In genomic region chr13:51374026-51374807, GRCm38 (mm10) we compare ENCODE assay signal across 8 mouse cellular contexts. TPM values are rescaled to one million over a fixed set of nuclear protein-coding genes. Genes with fewer than 3 reads are reported as not detected.
DNase-seq lines count a peak whose midpoint lies in the region; ATAC-seq and TF ChIP-seq lines count a peak whose summit lies in the region.

No protein-coding gene starts in this region.

- no peaks in the 10 kb centered on the region for H3K27me3 ChIP-seq in limb, embryonic 14.5 days (ENCODE audit: control insufficient read depth, insufficient read depth, low read length)
- H3K27me3 ChIP-seq in limb, embryonic 10.5 days (ENCODE audit: low read depth, poor library complexity, severe bottlenecking), result no peaks in the 10 kb centered on the region
- H3K27me3 ChIP-seq in stomach, embryonic 16.5 days (ENCODE audit: control insufficient read depth, insufficient read depth, low read length), result no peaks in the 10 kb centered on the region
- no peaks in the 10 kb centered on the region for H3K27me3 ChIP-seq in midbrain, embryonic 15.5 days (replicated peaks)

- H3K4me1 ChIP-seq in limb, embryonic 14.5 days (ENCODE audit: control insufficient read depth, insufficient read depth, low read length), result peaks cover 15% of the 10 kb centered on the region
- peaks cover 29% of the 10 kb centered on the region for H3K4me1 ChIP-seq in limb, embryonic 10.5 days
- peaks cover 7% of the 10 kb centered on the region; the same call in 1 of the 2 replicates for H3K4me1 ChIP-seq in stomach, embryonic 16.5 days (ENCODE audit: control insufficient read depth, insufficient read depth, low read length)
- H3K4me1 ChIP-seq in midbrain, embryonic 15.5 days, result peaks cover 3% of the 10 kb centered on the region; the same call in 1 of the 2 replicates

- no peaks in the 10 kb centered on the region for H3K36me3 ChIP-seq in limb, embryonic 14.5 days (ENCODE audit: control insufficient read depth, insufficient read depth, low read length)
- H3K36me3 ChIP-seq in limb, embryonic 10.5 days, result no peaks in the 10 kb centered on the region
- H3K36me3 ChIP-seq in stomach, embryonic 16.5 days (ENCODE audit: control insufficient read depth, insufficient read depth, low read length), result no peaks in the 10 kb centered on the region
- H3K36me3 ChIP-seq in midbrain, embryonic 15.5 days (replicated peaks), result no peaks in the 10 kb centered on the region

- no peak for DNase-seq in limb, embryonic 14.5 days (ENCODE audit: low spot score)
- DNase-seq in limb, embryonic 10.5 days (ENCODE audit: low spot score), result no peak
- peak; percentile 51 for DNase-seq in heart, postnatal 14 days
- DNase-seq in layer of hippocampus, postnatal 36 days, result peak; percentile 35 to 49
- DNase-seq in embryo, embryonic 10 days (ENCODE audit: low spot score), result no peak
- DNase-seq in cerebellum, adult 9-11 months, result no peak

- WGBS in limb, embryonic 14.5 days, result 63% methylated on average over 21 of the region's 21 CpGs
- WGBS in limb, embryonic 10.5 days, result 85% methylated on average over 21 of the region's 21 CpGs
- WGBS in stomach, embryonic 16.5 days, result 65% methylated on average over 21 of the region's 21 CpGs
- WGBS in midbrain, embryonic 15.5 days, result 89% methylated on average over 21 of the region's 21 CpGs

- no peak overlapping the region for H3K4me3 ChIP-seq in limb, embryonic 14.5 days (replicated peaks; ENCODE audit: low read length)
- H3K4me3 ChIP-seq in limb, embryonic 10.5 days, result no peak overlapping the region
- no peak overlapping the region for H3K4me3 ChIP-seq in stomach, embryonic 16.5 days (replicated peaks; ENCODE audit: low read length)
- H3K4me3 ChIP-seq in midbrain, embryonic 15.5 days, result no peak overlapping the region

- TF ChIP-seq POLR2A in limb, embryonic 14.5 days (IDR thresholded peaks at IDR 0.05; ENCODE audit: borderline replicate concordance, extremely low read depth, insufficient read depth, insufficient read length), result no peak

- intact Hi-C loops in heart, postnatal 14 days (cut with DNase I), result no loop called here

- no peak overlapping the region for H3K4me2 ChIP-seq in limb, embryonic 14.5 days (replicated peaks; ENCODE audit: low read depth, low read length, severe bottlenecking)
- 0 out of 2 replicates have a peak overlapping the region, but pooled peaks have one; percentile 9 for H3K4me2 ChIP-seq in stomach, embryonic 16.5 days (ENCODE audit: low read depth, low read length)
- H3K4me2 ChIP-seq in midbrain, embryonic 15.5 days, result no peak overlapping the region

- 0 out of 2 replicates have a peak overlapping the region, but pooled peaks have one; percentile 19 for H3K27ac ChIP-seq in limb, embryonic 14.5 days (replicated peaks; ENCODE audit: low read depth, low read length)
- no peak overlapping the region for H3K27ac ChIP-seq in limb, embryonic 10.5 days
- H3K27ac ChIP-seq in stomach, embryonic 16.5 days (ENCODE audit: low read length), result no peak overlapping the region
- no peak overlapping the region for H3K27ac ChIP-seq in midbrain, embryonic 15.5 days

- no peak overlapping the region for H3K9ac ChIP-seq in limb, embryonic 14.5 days (ENCODE audit: low read depth, low read length, severe bottlenecking)
- H3K9ac ChIP-seq in stomach, embryonic 16.5 days (ENCODE audit: low read length), result no peak overlapping the region
- H3K9ac ChIP-seq in midbrain, embryonic 15.5 days, result no peak overlapping the region

- ATAC-seq in limb, embryonic 14.5 days (ENCODE audit: low FRiP score, low read depth), result no peak
- no peak for ATAC-seq in stomach, embryonic 16.5 days (ENCODE audit: insufficient read depth, low FRiP score)
- ATAC-seq in midbrain, embryonic 15.5 days (replicated peaks), result no peak

- H3K9me3 ChIP-seq in limb, embryonic 14.5 days (ENCODE audit: control insufficient read depth, low read length), result no peaks in the 10 kb centered on the region
- H3K9me3 ChIP-seq in limb, embryonic 10.5 days (replicated peaks), result no peaks in the 10 kb centered on the region
- H3K9me3 ChIP-seq in stomach, embryonic 16.5 days (replicated peaks; ENCODE audit: control insufficient read depth, low read length), result no peaks in the 10 kb centered on the region
- no peaks in the 10 kb centered on the region for H3K9me3 ChIP-seq in midbrain, embryonic 15.5 days

RNA-seq across cellular contexts. Expression of gene S1pr3, which starts 34.2 kb away (rescaled TPM):
- 74.0 and 96.9 TPM in 2 replicates for polyA plus RNA-seq in limb, embryonic 14.5 days (2012; rRNA removed)
- polyA plus RNA-seq in limb, embryonic 14.5 days (2014; fragmentation: Nextera tagmentation; extraction: Ambion mirVana), result 113 and 135 TPM in 2 replicates
- polyA plus RNA-seq in limb, embryonic 10.5 days (2016; fragmentation: Nextera tagmentation; extraction: Ambion mirVana), result 79.5 and 123 TPM in 2 replicates
- total RNA-seq in heart, postnatal 14 days (2021), result 10 to 100 TPM; 17.9 to 18.4 TPM
- total RNA-seq in layer of hippocampus, postnatal 36 days (2021), result 1 to 10 TPM; 5.5 to 6.0 TPM
- 36.8 and 37.0 TPM in 2 replicates for polyA plus RNA-seq in stomach, embryonic 16.5 days (2015; fragmentation: Nextera tagmentation; extraction: Ambion mirVana)
- polyA plus RNA-seq in midbrain, embryonic 15.5 days (2015; fragmentation: Nextera tagmentation; extraction: Ambion mirVana), result 13.6 and 14.0 TPM in 2 replicates

Comparison
In these comparisons a context has a peak if more than half of its experiments do, and no peak if none do; other contexts are left out.
1. DNase-seq: peak in heart, postnatal 14 days (2 of 2) and layer of hippocampus, postnatal 36 days (2 of 2); none in limb, embryonic 14.5 days (single experiment), limb, embryonic 10.5 days (single experiment), embryo, embryonic 10 days (single experiment) and cerebellum, adult 9-11 months (single experiment).